Mouse (Mus musculus): ENCODE results near the gene Alox8. TPM values are rescaled to one million over a fixed set of nuclear protein-coding genes. Genes with fewer than 3 reads are reported as not detected.

Alox8 gene
- total and polyA plus RNA-seq, 3 experiments: 0.68 to 1.6 (median 0.84) TPM

DNA sequence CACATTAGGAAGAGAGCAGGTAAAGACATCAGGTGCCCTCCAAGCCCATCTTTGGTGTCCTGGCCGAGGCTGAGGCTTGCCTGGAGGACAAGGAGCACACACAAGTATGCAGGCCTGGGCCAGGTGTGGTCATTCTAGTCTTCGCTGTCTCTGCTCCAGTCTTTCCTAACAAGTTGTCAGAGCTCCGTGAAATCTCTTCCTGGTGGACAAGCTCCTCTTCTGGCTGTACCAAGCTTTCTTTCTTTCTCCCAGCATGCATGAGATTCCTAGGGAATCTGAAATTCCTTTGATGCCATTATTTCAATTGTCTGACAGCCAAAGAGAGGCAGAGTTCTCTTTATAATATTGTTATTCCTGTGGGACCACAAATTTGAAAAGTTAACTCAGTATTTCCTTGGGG is 18.1 kb downstream of the Alox8 start:
- intact Hi-C loops (cut with DNase I): no loop called here
- TF ChIP-seq EP300 (IDR thresholded peaks at IDR 0.05; ENCODE audit: insufficient read depth, low read depth, low read length): no peak
- no peak for TF ChIP-seq CTCF (IDR thresholded peaks at IDR 0.05)
- no peak for TF ChIP-seq POLR2A (IDR thresholded peaks at IDR 0.05; ENCODE audit: insufficient read depth, low read depth, low read length)
- no peaks in the 10 kb centered on the region for H3K79me2 ChIP-seq (replicated peaks; ENCODE audit: control insufficient read depth, insufficient read depth, low read length)
- H3K9ac ChIP-seq (ENCODE audit: low read depth, low read length): no peak overlapping the region
- no peaks in the 10 kb centered on the region for H3K27me3 ChIP-seq (ENCODE audit: control insufficient read depth, insufficient read depth, low read length)
- H3K36me3 ChIP-seq (ENCODE audit: control insufficient read depth, insufficient read depth, low read length): no peaks in the 10 kb centered on the region
- WGBS: 52% methylated on average over 3 of the region's 3 CpGs
- H3K4me1 ChIP-seq (ENCODE audit: control insufficient read depth, insufficient read depth, low read length): no peaks in the 10 kb centered on the region
- DNase-seq: peak in 1 of 2 experiments; percentile 5
- H3K4me3 ChIP-seq: no peak overlapping the region
- H3K27ac ChIP-seq: no peak overlapping the region

DNA sequence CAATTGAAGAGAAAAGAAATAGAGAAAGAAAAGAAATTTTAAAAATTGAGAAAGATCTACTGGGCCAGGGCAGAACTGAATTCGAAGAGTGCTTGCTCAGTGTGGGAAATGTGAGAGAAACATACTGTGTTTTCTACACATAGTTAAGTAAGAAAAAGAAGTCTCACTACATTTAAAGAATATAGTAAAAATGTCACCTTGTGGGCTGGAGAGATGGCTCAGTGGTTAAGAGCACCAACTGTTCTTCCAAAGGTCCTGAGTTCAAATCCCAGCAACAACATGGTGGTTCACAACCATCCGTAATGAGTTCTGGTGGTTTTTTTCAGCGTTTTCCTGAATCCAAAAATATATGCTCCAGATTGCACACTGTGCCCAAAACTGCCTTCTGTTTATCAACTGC is 19.1 kb downstream of the Alox8 start:
- no peak overlapping the region for H3K4me3 ChIP-seq
- no peak for DNase-seq
- no peak overlapping the region for H3K27ac ChIP-seq
- H3K79me2 ChIP-seq (replicated peaks; ENCODE audit: control insufficient read depth, insufficient read depth, low read length): no peaks in the 10 kb centered on the region
- TF ChIP-seq CTCF (IDR thresholded peaks at IDR 0.05) (no peak), POLR2A (IDR thresholded peaks at IDR 0.05; ENCODE audit: insufficient read depth, low read depth, low read length) (no peak), EP300 (IDR thresholded peaks at IDR 0.05; ENCODE audit: insufficient read depth, low read depth, low read length) (no peak)
- H3K36me3 ChIP-seq (ENCODE audit: control insufficient read depth, insufficient read depth, low read length): no peaks in the 10 kb centered on the region
- no peaks in the 10 kb centered on the region for H3K4me1 ChIP-seq (ENCODE audit: control insufficient read depth, insufficient read depth, low read length)
- 76% methylated on average over 3 of the region's 3 CpGs for WGBS
- intact Hi-C loops (cut with DNase I): no loop called here
- H3K27me3 ChIP-seq (ENCODE audit: control insufficient read depth, insufficient read depth, low read length): no peaks in the 10 kb centered on the region
- H3K9ac ChIP-seq (ENCODE audit: low read depth, low read length): no peak overlapping the region

- Histone ChIP-seq H3K27ac (no peak overlapping the region), H3K79me2 (replicated peaks; ENCODE audit: control insufficient read depth, insufficient read depth, low read length) (no peaks in the 10 kb centered on the region), H3K36me3 (ENCODE audit: control insufficient read depth, insufficient read depth, low read length) (no peaks in the 10 kb centered on the region), H3K9ac (ENCODE audit: low read depth, low read length) (no peak overlapping the region), H3K27me3 (ENCODE audit: control insufficient read depth, insufficient read depth, low read length) (no peaks in the 10 kb centered on the region), H3K4me1 (ENCODE audit: control insufficient read depth, insufficient read depth, low read length) (no peaks in the 10 kb centered on the region), H3K4me3 (no peak overlapping the region)
- WGBS: 66% methylated on average over 7 of the region's 7 CpGs
- TF ChIP-seq CTCF (IDR thresholded peaks at IDR 0.05): no peak
- peak in 1 of 2 experiments; percentile 9 for DNase-seq
- intact Hi-C loops (cut with DNase I): no loop called here
Measured at GRCm38 (mm10) chr11:69174722-69175121, 22.9 kb downstream of the Alox8 start.

GRCm38 (mm10) chr11:69172606-69173005 is 25.0 kb downstream of the Alox8 start:
- H3K27me3 ChIP-seq (ENCODE audit: control insufficient read depth, insufficient read depth, low read length): no peaks in the 10 kb centered on the region
- DNase-seq: peak in 1 of 2 experiments; percentile 9
- 100% methylated on average over 2 of the region's 2 CpGs for WGBS
- no peak overlapping the region for H3K27ac ChIP-seq
- no peaks in the 10 kb centered on the region for H3K4me1 ChIP-seq (ENCODE audit: control insufficient read depth, insufficient read depth, low read length)
- intact Hi-C loops (cut with DNase I): no loop called here
- TF ChIP-seq EP300 (IDR thresholded peaks at IDR 0.05; ENCODE audit: insufficient read depth, low read depth, low read length): no peak
- no peak for TF ChIP-seq POLR2A (IDR thresholded peaks at IDR 0.05; ENCODE audit: insufficient read depth, low read depth, low read length)
- no peak for TF ChIP-seq CTCF (IDR thresholded peaks at IDR 0.05)
- H3K4me3 ChIP-seq: no peak overlapping the region
- H3K79me2 ChIP-seq (replicated peaks; ENCODE audit: control insufficient read depth, insufficient read depth, low read length): no peaks in the 10 kb centered on the region
- H3K36me3 ChIP-seq (ENCODE audit: control insufficient read depth, insufficient read depth, low read length): no peaks in the 10 kb centered on the region
- H3K9ac ChIP-seq (ENCODE audit: low read depth, low read length): no peak overlapping the region

- TF ChIP-seq POLR2A (IDR thresholded peaks at IDR 0.05; ENCODE audit: insufficient read depth, low read depth, low read length) (no peak), EP300 (IDR thresholded peaks at IDR 0.05; ENCODE audit: insufficient read depth, low read depth, low read length) (peak; percentile 61; the same call in 1 of the 2 replicates), CTCF (IDR thresholded peaks at IDR 0.05) (peak; percentile 95)
- intact Hi-C loops (cut with DNase I): no loop called here
- peak; percentile 83 for DNase-seq
Measured at GRCm38 (mm10) chr11:69171626-69172025, 26.0 kb downstream of the Alox8 start.

GRCm38 (mm10) chr11:69169313-69169712 is 28.3 kb downstream of the Alox8 start:
- Histone ChIP-seq H3K4me3 (no peak overlapping the region), H3K27ac (no peak overlapping the region), H3K27me3 (ENCODE audit: control insufficient read depth, insufficient read depth, low read length) (no peaks in the 10 kb centered on the region; the same call in 1 of the 2 replicates), H3K4me1 (ENCODE audit: control insufficient read depth, insufficient read depth, low read length) (no peaks in the 10 kb centered on the region), H3K9ac (ENCODE audit: low read depth, low read length) (no peak overlapping the region), H3K36me3 (ENCODE audit: control insufficient read depth, insufficient read depth, low read length) (no peaks in the 10 kb centered on the region), H3K79me2 (replicated peaks; ENCODE audit: control insufficient read depth, insufficient read depth, low read length) (no peaks in the 10 kb centered on the region)
- TF ChIP-seq CTCF (IDR thresholded peaks at IDR 0.05): no peak
- TF ChIP-seq EP300 (IDR thresholded peaks at IDR 0.05; ENCODE audit: insufficient read depth, low read depth, low read length): no peak
- no peak for TF ChIP-seq POLR2A (IDR thresholded peaks at IDR 0.05; ENCODE audit: insufficient read depth, low read depth, low read length)
- intact Hi-C loops (cut with DNase I): no loop called here
- 62% methylated on average over 12 of the region's 12 CpGs for WGBS
- DNase-seq: peak in 1 of 2 experiments; percentile 1

More at GRCm38 (mm10) chr11:69171626-69172025, 26.0 kb downstream of the Alox8 start:
- Histone ChIP-seq H3K79me2 (replicated peaks; ENCODE audit: control insufficient read depth, insufficient read depth, low read length) (no peaks in the 10 kb centered on the region), H3K27me3 (ENCODE audit: control insufficient read depth, insufficient read depth, low read length) (no peaks in the 10 kb centered on the region), H3K4me3 (no peak overlapping the region), H3K27ac (no peak overlapping the region), H3K36me3 (ENCODE audit: control insufficient read depth, insufficient read depth, low read length) (no peaks in the 10 kb centered on the region), H3K9ac (ENCODE audit: low read depth, low read length) (no peak overlapping the region), H3K4me1 (ENCODE audit: control insufficient read depth, insufficient read depth, low read length) (no peaks in the 10 kb centered on the region)
- 22% methylated on average over 7 of the region's 7 CpGs for WGBS

All from heart, adult 2 months (tissue).